Mouse (Mus musculus) E14TG2a.4 (cell line): ENCODE data around the gene Lrrc20.

Source experiments
- CTCF ChIP-seq: conservative IDR thresholded peaks from 2 replicates; pipeline ENCODE4 v1.5.1; 2014; ENCODE audit warnings: low read length
- POU5F1 ChIP-seq: IDR thresholded peaks from 2 replicates; pipeline ENCODE4 v1.6.1; 2014; ENCODE audit warnings: low read length, borderline replicate concordance

DNA sequence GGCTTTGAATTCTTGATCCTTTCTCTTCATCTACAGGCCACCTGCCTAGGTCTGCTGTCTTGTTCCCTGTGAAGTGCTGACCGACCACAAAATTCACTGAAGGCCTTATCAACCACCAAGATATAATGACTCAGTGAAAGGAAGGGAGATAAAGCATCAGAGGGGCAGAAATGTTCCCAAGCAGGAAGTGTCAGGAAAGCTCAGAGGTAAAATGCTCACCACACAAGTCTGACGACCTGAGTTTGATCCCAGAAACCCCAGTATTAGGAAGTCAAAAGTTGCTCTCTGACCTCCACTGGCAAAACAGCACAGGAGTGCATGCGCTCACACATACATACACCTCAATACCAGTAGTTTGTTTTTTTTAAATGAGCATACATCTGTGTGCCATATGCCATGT lies 26.8 kb upstream of the Lrrc20 start:
- TF ChIP-seq CTCF (no peak), POU5F1 (no peak)
